Mouse (Mus musculus): ENCODE measurements at regions not wholly inside any gene's neighbourhood (a gene's known extent, or its start where the extent isn't known, plus 50 kb on each side); places are given as distances from the start of the nearest gene placed in this dataset.

DNA sequence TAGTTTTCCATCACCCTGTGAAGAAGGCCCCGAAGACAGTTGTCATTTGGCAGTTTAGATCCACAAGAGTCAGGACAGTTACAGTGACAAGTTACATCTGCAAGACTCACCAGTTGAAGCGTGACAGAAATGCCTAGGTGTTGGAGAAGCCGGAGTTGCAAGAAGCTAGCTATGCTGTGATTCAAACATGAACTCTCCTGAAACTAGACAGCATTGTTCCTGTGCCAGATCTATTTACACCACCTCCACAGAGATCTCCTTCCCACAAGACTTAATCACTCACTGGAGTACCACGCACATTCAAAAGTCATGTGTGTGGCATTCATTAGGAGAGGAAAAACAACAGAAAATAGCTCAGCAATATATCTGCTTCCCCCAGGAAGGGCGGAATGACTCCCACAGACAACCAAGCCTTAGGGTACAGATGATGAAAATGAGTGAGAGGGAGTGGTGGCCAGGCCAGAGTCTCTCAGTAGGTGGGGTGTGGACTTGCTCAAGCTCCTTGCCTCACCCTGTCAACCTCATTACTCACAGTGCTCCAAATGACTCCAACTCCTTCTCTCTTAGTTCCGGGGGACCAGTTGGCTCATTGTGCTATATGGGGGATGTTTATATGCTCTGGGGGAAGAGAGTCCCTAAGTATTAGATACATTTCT lies 679.7 kb downstream of the Epha4 start:
- DNase-seq (ENCODE audit: extremely low spot score, low read depth, low spot score) = no peak

DNA sequence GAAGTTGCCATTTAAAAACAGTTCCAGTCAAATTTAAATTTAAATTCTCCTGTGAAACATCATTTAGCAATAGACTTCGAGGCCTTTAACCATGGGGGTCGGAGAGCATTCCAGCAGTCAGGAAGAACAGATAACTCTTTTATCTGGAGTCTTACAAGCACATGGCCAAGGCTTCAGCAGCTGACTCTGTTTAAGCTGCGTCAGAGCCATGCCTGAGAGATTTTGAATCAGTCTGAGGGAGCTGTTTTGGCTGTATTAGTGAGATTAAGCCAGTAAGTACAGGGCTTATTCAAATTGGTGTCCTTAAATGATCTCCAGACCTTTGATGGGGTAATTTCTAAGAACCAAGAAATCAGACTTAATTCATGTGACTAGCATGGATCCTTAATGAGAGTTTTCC lies 665.5 kb downstream of the Epha4 start:
- no peak for DNase-seq (ENCODE audit: extremely low spot score, low read depth, low spot score)

DNA sequence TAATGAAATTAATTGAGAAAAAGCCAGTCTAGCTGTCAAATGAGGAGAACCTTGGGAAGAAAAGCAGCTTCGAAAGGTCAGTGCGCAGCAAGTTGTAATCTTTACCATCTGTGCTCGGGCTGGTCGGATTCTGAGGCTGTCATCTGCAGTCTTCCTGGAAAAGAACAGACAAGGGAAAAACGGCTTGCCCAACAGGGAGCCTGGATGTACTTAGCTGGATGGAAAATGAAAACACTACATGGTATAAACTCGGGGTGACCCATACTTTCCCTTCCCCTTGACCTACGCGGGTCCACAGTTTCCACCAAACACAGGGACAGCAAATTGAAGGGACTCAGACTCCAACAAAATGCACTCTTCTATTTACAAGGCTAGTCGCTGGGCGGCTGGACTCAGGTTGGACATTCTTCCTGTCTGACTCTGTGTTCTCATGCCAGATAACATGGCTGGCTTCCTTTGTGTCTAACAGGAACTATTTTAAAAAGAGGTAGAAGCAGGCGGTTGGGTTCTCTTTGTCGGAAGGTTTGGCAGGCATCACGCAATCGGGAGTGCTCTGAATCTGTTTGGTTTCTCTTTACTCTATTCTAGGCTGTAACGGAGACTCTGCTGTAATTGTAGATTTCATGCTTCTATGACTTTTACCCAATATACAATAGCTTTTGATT lies 648.5 kb downstream of the Epha4 start:
- DNase-seq (ENCODE audit: extremely low spot score, low read depth, low spot score) = no peak

DNA sequence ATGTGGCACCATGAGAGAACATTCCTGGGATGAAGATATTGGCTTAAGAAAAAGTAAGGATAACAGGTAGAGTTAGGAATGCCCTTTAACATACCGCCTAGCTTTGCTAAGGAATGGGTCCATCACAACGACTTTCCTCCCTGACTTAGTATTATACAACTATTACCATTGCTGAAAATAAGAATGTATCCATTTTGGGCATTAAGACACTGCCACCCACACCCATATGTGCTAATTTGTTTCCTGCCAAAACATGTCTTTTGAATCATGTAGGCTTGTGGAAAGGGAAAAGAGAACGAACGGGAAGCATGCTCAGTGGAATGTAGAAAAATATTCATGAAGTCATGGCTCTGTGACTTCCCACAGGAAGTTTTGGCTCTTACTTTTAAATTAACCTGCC lies 641.7 kb downstream of the Epha4 start:
- no peak for DNase-seq (ENCODE audit: extremely low spot score, low read depth, low spot score)

DNA sequence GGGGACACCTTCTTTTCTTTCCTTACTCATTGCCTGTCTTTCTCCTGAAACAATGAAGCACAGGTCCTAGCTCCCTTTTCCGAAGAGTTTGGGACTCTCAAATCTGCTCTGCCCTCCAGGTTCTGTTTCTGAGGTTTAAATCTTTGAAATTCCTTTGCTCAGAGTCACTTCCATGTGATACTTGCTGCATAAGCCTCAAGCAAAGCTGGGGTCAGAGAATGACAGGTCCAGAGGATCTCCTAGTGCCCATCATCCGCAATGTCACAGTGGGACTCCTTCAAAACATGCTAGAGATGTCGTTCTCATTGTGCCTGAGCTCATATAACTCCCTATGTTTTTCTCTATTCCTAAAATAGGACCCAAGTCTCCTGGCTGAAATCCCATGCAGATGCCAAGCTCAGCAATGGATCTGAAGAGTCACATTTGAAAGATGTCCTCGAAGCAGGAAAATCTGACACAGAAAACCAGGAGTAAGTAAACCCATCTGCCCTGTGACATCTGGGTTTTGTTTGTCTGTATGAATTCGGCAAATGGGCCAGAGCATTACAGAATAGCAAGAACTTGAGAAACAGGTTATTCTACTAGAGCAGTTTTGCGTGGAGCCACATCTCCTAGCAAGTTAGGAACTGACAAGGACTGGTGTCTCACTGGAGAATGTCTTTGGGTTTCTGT lies 634.6 kb downstream of the Epha4 start:
- no peak for DNase-seq (ENCODE audit: extremely low spot score, low read depth, low spot score)

DNA sequence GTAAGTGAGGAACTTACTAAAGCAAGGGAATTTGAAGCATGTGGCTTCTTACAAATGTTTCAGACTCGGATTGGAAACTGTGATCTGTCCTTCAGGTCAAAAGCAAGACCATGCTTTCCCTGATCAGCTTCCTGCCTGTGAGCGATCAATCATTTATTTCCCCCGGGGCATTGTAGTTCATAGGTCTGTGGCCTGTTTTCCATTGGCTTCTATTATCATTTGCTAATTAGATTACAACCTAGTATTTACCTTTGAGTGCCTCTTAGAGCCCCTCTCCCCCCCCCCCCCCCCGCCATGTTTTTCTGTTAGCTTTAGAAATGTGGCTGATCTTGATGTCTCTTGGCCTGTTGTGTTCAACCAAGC lies 634.1 kb downstream of the Epha4 start:
- DNase-seq (ENCODE audit: extremely low spot score, low read depth, low spot score) = no peak

DNA sequence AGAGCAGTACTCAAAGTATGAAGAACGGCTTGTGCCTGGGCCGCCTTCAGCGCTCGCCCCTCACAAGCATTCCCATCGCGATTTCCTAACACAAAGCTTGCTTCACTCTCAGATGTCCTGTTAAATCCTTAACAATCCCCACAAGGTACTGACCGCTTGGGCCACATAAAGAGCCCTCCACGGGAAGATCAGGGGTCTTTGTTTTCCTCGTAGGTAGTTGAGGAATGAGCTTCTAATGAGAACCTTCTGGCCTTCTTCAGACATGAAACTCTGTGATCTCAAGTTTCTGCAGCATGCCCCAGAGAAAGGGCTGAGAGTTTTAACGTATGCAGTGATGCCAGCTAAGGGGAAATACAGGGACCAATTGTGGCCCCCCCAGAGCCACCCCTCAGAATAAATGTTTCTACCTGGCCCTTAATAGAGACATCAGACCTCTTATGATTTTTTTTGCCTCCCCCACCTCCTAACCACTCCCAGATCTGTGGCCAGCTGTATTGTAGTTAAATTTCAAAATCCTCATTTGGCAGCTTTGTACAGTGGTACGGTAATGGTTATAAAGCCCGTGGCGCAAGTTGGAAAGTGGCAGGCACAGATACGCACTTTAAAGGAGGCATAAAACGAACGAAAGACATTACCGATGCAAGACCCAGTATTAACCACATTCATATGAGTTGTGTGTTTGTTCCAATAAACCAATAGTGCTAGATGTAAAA lies 618.6 kb downstream of the Epha4 start:
- DNase-seq (ENCODE audit: extremely low spot score, low read depth, low spot score) = no peak

DNA sequence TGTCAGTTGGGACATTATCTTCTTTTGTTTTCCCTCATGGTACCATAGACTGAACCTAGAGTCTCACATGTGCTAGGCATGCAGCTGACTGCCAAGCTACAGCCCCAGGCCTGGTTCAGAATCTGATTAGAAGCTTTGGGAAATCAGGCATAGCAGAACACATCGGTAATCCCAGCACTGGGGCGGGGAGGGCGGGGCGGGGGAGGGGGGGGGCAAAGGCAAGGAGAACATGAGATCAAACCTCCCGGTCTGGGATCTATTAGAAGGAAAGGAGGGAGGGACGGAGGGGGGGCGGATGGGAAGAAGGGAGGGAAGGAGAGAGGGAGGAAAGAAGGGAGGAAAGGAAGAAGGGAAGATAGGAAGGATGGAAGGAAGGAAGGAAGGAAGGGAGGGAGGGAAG lies 617.5 kb downstream of the Epha4 start:
- DNase-seq (ENCODE audit: extremely low spot score, low read depth, low spot score) = no peak

DNA sequence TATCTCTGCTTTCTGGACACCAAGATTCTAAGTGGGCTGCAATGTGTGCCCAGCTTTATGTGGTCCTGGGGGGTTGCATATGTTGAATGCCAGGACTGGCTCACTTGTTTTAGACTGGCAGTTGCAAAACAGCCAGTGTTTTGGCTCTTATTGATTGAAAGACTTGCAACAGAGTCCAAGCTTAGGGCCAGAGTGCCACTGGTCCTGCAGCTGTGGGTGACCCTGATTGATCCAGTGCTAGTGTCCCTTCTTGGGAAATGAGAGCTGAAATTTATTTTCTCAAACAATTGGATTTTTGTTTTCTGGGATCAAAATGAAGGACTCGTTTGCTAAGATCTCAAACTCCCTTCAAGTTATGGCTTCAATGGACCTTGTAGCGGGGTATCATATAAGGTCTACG lies 603.4 kb downstream of the Epha4 start:
- DNase-seq (ENCODE audit: extremely low spot score, low read depth, low spot score) = no peak

DNA sequence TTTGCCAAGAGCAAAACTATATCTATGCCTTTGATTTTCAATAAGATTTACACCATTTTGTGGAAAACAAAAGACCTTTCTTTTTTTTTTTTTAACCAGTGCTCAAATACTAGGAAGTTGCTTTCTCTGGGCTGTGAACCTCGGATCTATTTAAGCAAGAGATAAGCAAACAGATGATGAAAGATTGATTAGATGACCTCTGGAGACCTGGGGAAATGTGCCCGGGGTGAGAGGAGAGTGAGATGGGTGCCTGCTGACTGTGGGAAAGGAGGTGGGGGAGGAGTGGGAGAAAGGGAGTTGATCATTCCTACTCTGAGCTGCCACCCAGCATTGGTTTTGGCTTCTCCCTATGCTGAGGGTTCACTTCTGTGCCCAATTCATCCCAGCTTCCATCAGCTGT lies 595.3 kb downstream of the Epha4 start:
- DNase-seq (ENCODE audit: extremely low spot score, low read depth, low spot score) = no peak

DNA sequence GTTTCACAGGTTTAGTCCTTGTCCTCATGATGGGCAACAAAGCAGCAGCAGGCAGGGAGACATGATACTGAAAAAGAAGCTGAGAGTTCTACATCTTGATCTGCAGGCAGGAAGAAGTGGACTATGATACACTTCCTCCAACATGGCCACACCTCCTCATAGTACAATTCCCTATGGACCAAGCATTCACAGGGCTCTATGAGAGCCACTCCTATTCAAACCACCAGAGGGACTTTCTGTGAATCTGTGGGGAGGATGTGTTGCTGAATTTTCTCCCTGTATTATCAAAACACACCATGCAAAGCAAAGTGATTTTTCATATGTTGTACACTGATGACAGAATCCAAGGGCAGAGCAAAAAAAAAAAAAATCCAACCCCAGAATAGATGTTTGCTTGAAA lies 594.3 kb downstream of the Epha4 start:
- DNase-seq (ENCODE audit: extremely low spot score, low read depth, low spot score) = no peak

DNA sequence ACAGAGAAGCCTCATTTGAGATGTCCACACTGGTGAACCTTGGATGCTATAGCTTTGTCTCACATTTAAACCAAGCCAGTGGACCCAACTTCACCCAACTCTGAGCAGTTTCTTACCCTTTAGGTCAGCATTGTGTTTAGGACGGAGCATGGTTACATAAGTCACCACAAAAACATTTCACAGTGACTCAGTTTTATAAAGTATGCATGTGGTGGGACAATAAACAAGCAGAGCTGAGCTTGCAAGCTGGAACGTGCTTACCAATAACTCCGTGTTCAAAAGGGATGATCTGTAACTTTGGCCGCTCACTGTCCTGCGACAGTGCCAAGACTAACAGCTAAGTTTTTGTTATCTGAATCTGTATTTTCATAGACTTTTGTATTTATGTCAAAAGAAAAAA lies 587.8 kb downstream of the Epha4 start:
- DNase-seq (ENCODE audit: extremely low spot score, low read depth, low spot score) = no peak

DNA sequence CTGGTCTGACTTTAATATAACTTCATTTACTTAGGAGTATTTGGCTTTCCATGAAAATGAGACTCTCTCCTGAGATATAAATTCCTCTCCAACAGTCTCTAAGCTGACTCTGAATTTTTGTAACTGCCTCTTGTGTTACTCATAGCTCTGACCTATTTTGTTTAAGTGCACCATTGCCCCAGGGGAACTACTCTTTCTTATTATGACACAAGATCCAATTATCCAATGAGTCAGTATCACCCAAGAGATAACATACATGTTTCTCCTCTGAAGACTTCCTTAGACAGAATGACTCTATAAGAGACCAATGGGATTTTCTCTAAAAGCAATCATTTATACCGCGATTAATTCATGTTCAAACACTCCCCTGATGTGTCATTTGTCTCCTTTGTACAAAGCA lies 586.9 kb downstream of the Epha4 start:
- DNase-seq (ENCODE audit: extremely low spot score, low read depth, low spot score) = no peak

DNA sequence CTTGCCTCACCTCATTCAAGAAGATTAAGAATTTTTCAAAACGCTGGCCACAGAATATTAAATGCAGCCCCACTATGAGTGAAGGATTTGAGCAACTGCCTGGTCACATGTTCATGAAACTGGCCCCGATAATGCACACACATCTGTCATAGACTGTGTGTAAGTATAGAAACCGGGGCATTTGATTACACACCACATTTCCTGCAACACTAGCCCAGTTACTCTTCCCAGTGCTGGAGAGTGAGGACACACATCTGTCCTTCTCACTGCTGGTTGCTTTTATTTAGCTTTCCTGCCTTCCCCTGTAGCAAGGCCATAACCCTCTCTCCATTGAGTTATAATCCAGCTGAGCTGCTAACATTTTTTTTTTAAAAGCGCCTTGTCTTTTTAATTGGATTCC lies 581.4 kb downstream of the Epha4 start:
- no peak for DNase-seq (ENCODE audit: extremely low spot score, low read depth, low spot score)

DNA sequence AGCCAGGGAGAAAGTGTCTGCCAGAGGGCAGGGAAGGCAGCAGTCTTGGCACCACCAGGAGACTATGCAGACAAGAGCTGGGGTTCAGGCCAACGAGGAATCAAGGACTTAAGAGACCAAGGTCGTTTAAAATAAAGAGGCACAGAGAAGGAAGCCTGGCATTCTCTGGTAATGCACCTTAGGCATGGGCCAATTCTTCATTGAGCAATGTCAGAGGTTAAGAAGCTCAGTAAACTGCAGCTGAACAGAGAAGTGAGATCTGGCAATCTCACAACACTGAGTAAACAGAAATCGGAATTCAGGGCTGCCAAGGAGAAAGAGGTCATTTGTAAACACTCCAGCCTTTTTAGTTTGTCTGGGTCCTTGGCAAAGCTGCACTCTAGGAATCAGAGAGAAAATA lies 572.2 kb downstream of the Epha4 start:
- no peak for DNase-seq (ENCODE audit: extremely low spot score, low read depth, low spot score)

DNA sequence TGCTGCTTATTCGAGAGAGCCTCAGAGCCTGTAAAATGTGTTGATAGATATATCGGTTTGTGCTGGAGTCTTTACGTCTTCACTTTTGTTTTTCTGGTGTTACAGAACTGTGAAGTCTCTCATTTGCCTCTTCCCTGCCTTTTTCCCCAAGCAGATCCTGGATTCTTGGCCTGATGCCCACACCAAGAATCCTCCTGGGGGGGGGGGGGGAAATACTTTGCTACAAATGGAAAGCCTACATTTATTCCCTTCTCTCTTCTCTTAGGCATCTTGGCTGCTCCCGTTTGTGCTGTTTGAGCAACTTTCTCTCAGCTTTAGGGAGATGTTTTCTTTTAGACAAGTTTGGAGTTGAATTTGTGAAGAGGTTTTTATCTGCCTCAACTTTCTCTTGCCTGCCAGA lies 570.8 kb downstream of the Epha4 start:
- no peak for DNase-seq (ENCODE audit: extremely low spot score, low read depth, low spot score)

DNA sequence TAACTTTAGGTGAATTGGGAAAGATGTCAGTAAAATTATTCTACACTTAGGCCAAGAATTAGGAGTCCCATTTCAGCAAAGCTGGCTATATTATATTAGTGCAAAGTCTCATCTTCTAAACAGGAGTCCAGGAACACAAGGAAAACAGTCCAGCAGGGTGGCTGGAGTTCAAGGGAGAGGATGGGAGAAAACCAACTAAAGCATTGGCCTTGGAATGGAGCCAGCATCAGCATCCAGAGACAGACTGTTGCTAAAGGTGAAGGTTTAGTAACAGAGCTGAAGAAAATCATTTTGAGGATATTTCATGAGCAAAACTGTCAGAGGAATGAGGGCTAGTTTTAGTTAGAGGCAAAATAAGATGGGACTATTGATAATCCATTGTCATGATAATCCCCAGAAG lies 559.9 kb downstream of the Epha4 start:
- DNase-seq (ENCODE audit: extremely low spot score, low read depth, low spot score) = no peak

DNA sequence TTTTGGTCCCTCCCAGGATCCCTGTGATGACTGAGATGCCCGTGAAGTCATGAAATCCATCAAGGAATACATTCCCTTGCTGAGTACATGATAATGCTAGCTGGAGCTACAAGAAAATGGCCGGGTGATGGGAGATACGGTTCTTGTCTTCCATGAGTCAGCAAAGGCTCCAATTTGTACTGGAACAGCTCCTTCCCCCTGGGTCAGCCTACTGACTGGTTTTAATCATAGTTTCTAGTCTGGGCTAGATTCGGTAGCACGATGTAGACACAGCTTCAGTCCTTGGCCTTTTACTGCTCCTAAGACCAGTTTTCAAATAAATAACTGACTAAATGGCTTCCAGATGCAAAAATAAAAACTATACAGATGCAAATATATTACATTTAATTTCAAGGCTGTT lies 557.5 kb downstream of the Epha4 start:
- no peak for DNase-seq (ENCODE audit: extremely low spot score, low read depth, low spot score)

DNA sequence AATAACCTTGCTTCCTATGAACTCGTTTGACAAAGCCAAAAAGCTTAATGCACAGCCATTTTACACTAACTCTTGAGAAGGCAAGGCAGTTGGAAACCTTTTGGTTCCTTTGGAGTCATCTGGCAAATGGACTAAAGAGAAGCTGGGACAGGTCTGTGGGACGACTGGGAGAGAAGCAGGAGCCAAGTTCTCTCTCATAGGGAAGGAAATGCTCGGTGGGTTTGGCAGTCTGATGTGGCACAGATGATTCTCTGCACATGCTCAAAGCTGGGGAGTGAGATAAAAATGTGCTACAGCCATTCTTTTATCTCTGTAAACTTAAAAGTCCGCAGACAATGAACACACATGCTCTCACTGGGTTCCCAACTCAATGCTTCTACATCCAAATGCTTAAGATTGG lies 556.2 kb downstream of the Epha4 start:
- no peak for DNase-seq (ENCODE audit: extremely low spot score, low read depth, low spot score)

DNA sequence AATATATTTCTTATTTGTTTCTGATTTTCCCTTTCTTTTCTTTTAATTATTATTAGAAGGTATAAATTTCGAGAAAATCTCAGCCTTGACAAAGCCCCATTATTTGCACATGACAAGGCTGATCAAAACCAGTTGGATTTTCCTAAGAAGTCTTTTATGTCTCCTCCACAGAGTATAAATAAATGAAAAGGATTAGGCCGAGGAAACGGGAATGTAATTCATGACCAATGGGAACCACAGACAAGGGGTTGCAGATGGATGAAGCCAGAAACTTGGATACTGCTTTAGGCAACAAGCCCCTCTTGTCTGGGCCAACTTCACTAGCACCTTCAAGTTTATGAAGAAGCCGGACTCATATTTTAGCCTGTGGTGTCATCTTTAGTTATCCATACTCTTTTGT lies 542.4 kb downstream of the Epha4 start:
- no peak for DNase-seq (ENCODE audit: extremely low spot score, low read depth, low spot score)

DNA sequence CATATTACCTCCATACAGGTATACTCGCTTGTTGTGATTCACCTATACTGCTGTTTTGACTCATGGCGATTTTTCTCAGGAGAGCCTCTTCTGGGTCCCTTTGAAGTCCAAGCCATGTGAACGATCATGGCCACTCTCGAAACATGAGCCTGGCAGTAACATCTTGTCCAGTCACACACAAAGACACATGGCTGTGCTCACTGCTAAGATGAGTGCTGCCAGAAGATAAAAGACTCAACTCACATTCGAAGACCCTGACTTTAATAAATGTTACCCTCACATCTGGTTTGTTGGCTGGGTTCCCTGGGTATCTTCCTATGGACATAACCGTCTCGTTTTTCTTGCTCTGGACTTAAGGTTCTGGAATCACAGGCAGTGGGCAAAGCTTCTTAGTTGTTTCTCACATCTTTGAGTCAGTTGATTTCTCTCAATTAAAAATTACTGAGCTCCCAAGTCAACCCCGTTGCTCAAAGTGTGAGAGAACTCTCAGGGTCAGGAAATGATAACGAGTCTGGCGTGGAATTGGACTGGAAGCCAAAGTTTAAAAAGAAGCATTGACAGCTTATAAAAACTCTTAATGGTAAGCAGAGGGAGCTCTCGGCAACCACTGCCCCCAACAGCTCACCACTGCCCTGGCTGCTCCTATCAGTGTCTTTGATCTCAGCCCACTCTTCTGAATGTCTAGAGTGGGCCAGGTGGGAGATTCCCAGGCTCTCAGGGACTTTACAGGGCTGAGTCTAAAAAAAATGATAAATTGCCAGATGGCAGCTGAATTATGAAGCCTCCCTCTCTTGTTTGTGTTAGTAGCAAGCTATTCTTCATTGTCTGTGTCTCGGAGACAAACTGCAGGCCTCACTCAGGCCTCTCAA lies 539.6 kb downstream of the Epha4 start:
- no peak for DNase-seq (ENCODE audit: extremely low spot score, low read depth, low spot score)
